10 mouse cellular contexts compared by ENCODE assay signal in the genomic region with DNA sequence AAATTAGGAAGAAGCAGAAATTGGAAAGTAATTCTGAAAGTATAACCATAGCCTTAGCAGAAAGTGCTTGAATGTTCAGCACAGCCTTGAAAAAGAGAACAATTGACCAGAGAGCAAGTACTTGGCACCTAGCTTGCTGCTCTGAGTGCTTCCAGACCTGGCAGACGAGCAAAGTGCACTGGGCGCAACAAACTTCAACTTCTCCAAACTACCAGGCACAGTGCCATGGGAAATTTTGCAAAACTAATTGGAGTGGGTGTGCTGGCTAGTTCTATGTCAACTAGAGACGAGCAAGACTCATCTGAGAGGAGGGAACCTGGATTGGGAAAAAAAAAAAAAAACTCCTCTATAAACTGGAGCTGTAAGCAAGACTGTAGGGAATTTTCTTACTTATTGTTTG.
DNase-seq lines count a peak whose midpoint lies in the region; ATAC-seq lines count a peak whose summit lies in the region.
"Had no signal": no experiment of that assay in that cellular context is flagged by ENCODE, and none has a peak within 500 bp of the region (broad histone marks: within the 10 kb centered on the region; RNA-seq: fewer than 3 reads in every experiment).

No protein-coding gene starts in this region.

- peak; percentile 3 to 11 for DNase-seq in left cerebral cortex, adult 9 months (ENCODE audit: low spot score in 2 of 2)
- DNase-seq in left cerebral cortex, adult 11 months (ENCODE audit: low spot score): no peak
- DNase-seq in brain, adult 2 months (ENCODE audit: low read depth, low spot score): peak; percentile 19
- peak; percentile 27 to 33 for DNase-seq in layer of hippocampus, adult 8-10 months (ENCODE audit: low spot score in 2 of 2)

- H3K4me3 ChIP-seq in forebrain, embryonic 16.5 days (replicated peaks; ENCODE audit: low read length): no peak overlapping the region
- H3K4me3 ChIP-seq in forebrain, embryonic 13.5 days: no peak overlapping the region
- H3K4me3 ChIP-seq: liver, embryonic 15.5 days; stomach, embryonic 15.5 days had no signal

- H3K4me1 ChIP-seq in forebrain, embryonic 16.5 days (replicated peaks; ENCODE audit: control insufficient read depth, insufficient read depth, low read length): no peaks in the 10 kb centered on the region
- no peaks in the 10 kb centered on the region for H3K4me1 ChIP-seq in forebrain, embryonic 13.5 days
- H3K4me1 ChIP-seq: liver, embryonic 15.5 days; stomach, embryonic 15.5 days had no signal

- 39% methylated on average over 3 of the region's 3 CpGs for WGBS in forebrain, embryonic 16.5 days
- WGBS in forebrain, embryonic 13.5 days: 69% methylated on average over 3 of the region's 3 CpGs

- no peaks in the 10 kb centered on the region for H3K36me3 ChIP-seq in forebrain, embryonic 16.5 days (ENCODE audit: control insufficient read depth, insufficient read depth)
- no peaks in the 10 kb centered on the region for H3K36me3 ChIP-seq in forebrain, embryonic 13.5 days (ENCODE audit: poor library complexity, severe bottlenecking)
- H3K36me3 ChIP-seq: liver, embryonic 15.5 days; stomach, embryonic 15.5 days had no signal

- peak; percentile 43; the same call in 1 of the 2 replicates for ATAC-seq in forebrain, embryonic 16.5 days
- ATAC-seq in forebrain, embryonic 13.5 days: no peak
- no peak for ATAC-seq in megakaryocyte progenitor cell, adult 5-6 weeks (replicated peaks; ENCODE audit: poor library complexity)

- no peak overlapping the region for H3K27ac ChIP-seq in forebrain, embryonic 16.5 days (ENCODE audit: low read length)
- no peak overlapping the region for H3K27ac ChIP-seq in forebrain, embryonic 13.5 days
- H3K27ac ChIP-seq: liver, embryonic 15.5 days; stomach, embryonic 15.5 days had no signal

- no peaks in the 10 kb centered on the region for H3K9me3 ChIP-seq in forebrain, embryonic 16.5 days (ENCODE audit: control insufficient read depth, low read length)
- no peaks in the 10 kb centered on the region for H3K9me3 ChIP-seq in forebrain, embryonic 13.5 days (replicated peaks)
- H3K9me3 ChIP-seq: liver, embryonic 15.5 days; stomach, embryonic 15.5 days had no signal

- no peak overlapping the region for H3K4me2 ChIP-seq in forebrain, embryonic 16.5 days (ENCODE audit: low read length)
- H3K4me2 ChIP-seq in forebrain, embryonic 13.5 days: no peak overlapping the region
- H3K4me2 ChIP-seq: liver, embryonic 15.5 days; midbrain, embryonic 11.5 days; stomach, embryonic 15.5 days had no signal

- H3K27me3 ChIP-seq in forebrain, embryonic 16.5 days (replicated peaks; ENCODE audit: control insufficient read depth, insufficient read depth, low read length): no peaks in the 10 kb centered on the region
- H3K27me3 ChIP-seq in forebrain, embryonic 13.5 days: no peaks in the 10 kb centered on the region
- H3K27me3 ChIP-seq: liver, embryonic 15.5 days; stomach, embryonic 15.5 days had no signal

- H3K9ac ChIP-seq in forebrain, embryonic 16.5 days (replicated peaks; ENCODE audit: low read depth, low read length): no peak overlapping the region
- no peak overlapping the region for H3K9ac ChIP-seq in forebrain, embryonic 13.5 days
- H3K9ac ChIP-seq: liver, embryonic 15.5 days; stomach, embryonic 15.5 days had no signal
